Mouse (Mus musculus): ENCODE data around the gene Cald1.

DNA sequence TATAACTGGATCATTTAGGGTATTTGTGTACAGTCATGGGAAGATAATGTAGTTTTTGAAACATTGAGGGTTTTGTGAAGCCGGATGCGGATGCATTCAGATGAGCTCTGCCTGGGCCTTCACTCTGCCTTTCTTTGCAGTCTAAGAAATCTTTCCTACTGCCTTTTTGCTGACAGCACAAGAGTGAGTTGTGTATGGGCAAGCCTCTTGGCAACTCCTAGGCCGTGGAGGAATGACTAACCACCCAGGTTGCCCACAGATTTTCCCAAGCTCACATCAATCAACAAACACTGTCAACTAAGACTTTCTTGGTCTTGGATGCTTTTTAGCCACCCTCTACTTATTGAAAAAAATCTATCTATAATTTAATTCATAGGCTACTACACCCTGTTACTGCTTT, 26.2 kb downstream of the Cald1 start:
- TF ChIP-seq TAL1 (IDR thresholded peaks at IDR 0.05; ENCODE audit: low read length) (no peak), GATA1 (IDR thresholded peaks at IDR 0.05; ENCODE audit: low read length) (no peak)

Data from erythroblast, embryonic 14.5 days (primary cell).